Mouse (Mus musculus) neural tube, embryonic 12.5 days (tissue): ENCODE data around the gene Atp4a. TPM values are rescaled to one million over a fixed set of nuclear protein-coding genes. Genes with fewer than 3 reads are reported as not detected.
"Not testable (repeated sequence)": the region's sequence is repeated elsewhere in the genome, so short reads cannot be mapped to it uniquely, and the experiment has no call there.

Source experiments
- ATAC-seq: fragments of 200-750 bp; cut with Nextera tagmentation; 2 replicates; pipeline ENCODE4 v1.8.0; 2017; ENCODE audit warnings: low read depth, mild to moderate bottlenecking, moderate TSS enrichment, moderate library complexity; ENCODE audit not compliant: low FRiP score
- H3K27ac ChIP-seq: fragments of 300-500 bp; sonication (generic); 2 replicates; pipeline ENCODE4 v1.5.1; 2016
- H3K27me3 ChIP-seq: fragments of 300-500 bp; sonication (generic); replicated peaks from 2 replicates; pipeline ENCODE4 v1.6.1; 2016; ENCODE audit warnings: mild to moderate bottlenecking
- H3K36me3 ChIP-seq: fragments of 300-500 bp; sonication (generic); 2 replicates; pipeline ENCODE4 v1.6.1; 2016; ENCODE audit warnings: mild to moderate bottlenecking
- H3K4me1 ChIP-seq: fragments of 300-500 bp; sonication (generic); 2 replicates; pipeline ENCODE4 v1.6.1; 2016
- H3K4me2 ChIP-seq: fragments of 300-500 bp; sonication (generic); replicated peaks from 2 replicates; pipeline ENCODE4 v1.6.1; 2016; ENCODE audit warnings: mild to moderate bottlenecking
- H3K4me3 ChIP-seq: fragments of 300-500 bp; sonication (generic); 2 replicates; pipeline ENCODE4 v1.5.1; 2016
- H3K9ac ChIP-seq: fragments of 300-500 bp; sonication (generic); 2 replicates; pipeline ENCODE4 v1.6.1; 2016; ENCODE audit warnings: mild to moderate bottlenecking
- H3K9me3 ChIP-seq: fragments of 300-500 bp; sonication (generic); 2 replicates; pipeline ENCODE4 v1.6.1; 2016; ENCODE audit warnings: mild to moderate bottlenecking
- WGBS: fragments of 180-500 bp; shearing (Covaris S2); methylation state at CpG from one replicate; pipeline ENCODE4 v1.1.7; 2016; 5-methylcytosine and 5-hydroxymethylcytosine counted together
- polyA plus RNA-seq: library from polyadenylated mRNA; unstranded; fragments of >200 nt; fragmentation: Nextera tagmentation; extraction: Ambion mirVana; gene quantifications from 2 replicates; pipeline ENCODE4 v1.2.1, GENCODE M21; 2016

Gene Atp4a
- polyA plus RNA-seq, 1 experiment from 2014 or later, result 2.0 TPM

DNA sequence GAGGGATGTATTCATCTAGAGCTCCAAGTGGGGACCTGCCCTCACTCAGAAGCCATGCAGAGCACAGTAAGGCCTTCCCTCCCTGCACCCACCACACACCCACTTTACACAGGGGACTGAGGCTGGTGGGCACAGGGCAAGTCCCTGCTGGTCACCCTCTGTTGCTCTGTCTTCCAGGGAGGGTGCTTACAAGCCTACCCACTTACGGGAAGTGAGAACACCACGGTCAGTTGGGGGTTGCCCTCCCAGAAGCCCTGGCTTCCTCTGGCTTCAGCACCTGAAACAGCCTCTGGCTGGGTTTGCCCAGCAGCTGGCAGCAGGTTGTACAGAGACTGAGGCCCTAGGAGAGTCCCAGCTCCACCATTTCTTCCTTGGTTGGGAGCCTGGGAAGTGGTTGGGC lies 30.6 kb downstream of the Atp4a start:
- H3K4me2 ChIP-seq, H3K9me3 ChIP-seq, H3K27me3 ChIP-seq, H3K27ac ChIP-seq, H3K4me1 ChIP-seq, H3K9ac ChIP-seq, H3K4me3 ChIP-seq, ATAC-seq: not testable (repeated sequence)
- WGBS, result 92% methylated on average over 2 of the region's 2 CpGs
- peaks cover 25% of the 10 kb centered on the region for H3K36me3 ChIP-seq

DNA sequence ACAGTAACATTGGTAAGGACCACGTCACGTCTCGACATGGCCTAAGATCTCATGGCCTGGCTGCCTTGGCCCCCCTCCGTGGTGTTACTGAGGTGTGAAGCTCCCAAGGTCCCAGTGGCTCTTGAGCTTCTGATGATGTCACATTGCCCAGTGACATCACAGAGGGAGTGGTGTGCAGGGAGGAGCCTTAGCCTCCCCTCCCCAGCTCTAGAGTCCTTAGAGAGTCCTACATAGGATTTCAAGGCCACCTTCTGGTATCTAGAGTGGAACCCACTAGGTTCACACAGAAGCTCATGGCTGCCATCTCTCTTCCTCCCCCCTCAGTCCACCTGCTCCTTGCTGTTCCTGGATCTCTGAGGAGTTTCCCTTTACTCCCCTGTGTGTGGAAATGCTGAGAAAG lies 31.6 kb downstream of the Atp4a start, which contains the start of gene Gapdhs:
Gene Gapdhs, minus strand, starts transcription at position 65 of the 400 bp plus-strand sequence.
- ATAC-seq, H3K9me3 ChIP-seq, H3K4me3 ChIP-seq, H3K4me2 ChIP-seq, H3K27me3 ChIP-seq, H3K27ac ChIP-seq, H3K9ac ChIP-seq, H3K4me1 ChIP-seq: not testable (repeated sequence)
- peaks cover 18% of the 10 kb centered on the region for H3K36me3 ChIP-seq
- WGBS, result 90% methylated on average over 4 of the region's 4 CpGs

DNA sequence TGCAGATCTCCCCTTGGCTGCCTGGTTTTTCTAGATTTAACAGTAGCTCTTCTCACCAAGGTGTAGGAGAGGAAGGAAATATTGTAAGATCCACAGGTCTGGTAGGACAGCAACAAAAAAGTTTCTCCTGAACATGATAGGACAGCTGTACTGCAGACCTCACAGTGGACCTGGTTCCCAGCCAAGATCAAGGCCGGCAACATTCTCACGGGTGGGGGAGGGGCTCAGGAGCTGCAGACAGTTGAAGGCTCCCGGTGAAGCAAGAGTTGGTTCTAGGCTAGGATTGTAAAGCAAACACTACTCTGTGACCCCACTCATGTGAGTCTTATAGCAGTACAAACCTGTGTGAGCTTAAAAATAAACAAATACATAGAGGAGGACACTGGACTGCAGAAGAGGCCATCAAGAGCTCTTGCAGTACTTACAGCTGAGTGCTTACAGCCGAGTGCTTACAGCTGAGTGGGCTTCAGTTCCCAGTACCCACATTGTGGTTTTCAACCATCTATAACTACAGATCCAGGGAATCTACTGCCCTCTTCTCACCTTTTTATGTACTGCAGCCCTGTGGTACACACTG lies 32.1 kb downstream of the Atp4a start:
- Histone ChIP-seq H3K36me3 (peaks cover 18% of the 10 kb centered on the region), H3K27ac (no peak overlapping the region), H3K4me1 (no peaks in the 10 kb centered on the region), H3K9ac (no peak overlapping the region), H3K9me3 (no peaks in the 10 kb centered on the region), H3K4me3 (no peak overlapping the region), H3K4me2 (no peak overlapping the region), H3K27me3 (no peaks in the 10 kb centered on the region)
- no peak for ATAC-seq
- WGBS, result 54% methylated on average over 4 of the region's 4 CpGs

DNA sequence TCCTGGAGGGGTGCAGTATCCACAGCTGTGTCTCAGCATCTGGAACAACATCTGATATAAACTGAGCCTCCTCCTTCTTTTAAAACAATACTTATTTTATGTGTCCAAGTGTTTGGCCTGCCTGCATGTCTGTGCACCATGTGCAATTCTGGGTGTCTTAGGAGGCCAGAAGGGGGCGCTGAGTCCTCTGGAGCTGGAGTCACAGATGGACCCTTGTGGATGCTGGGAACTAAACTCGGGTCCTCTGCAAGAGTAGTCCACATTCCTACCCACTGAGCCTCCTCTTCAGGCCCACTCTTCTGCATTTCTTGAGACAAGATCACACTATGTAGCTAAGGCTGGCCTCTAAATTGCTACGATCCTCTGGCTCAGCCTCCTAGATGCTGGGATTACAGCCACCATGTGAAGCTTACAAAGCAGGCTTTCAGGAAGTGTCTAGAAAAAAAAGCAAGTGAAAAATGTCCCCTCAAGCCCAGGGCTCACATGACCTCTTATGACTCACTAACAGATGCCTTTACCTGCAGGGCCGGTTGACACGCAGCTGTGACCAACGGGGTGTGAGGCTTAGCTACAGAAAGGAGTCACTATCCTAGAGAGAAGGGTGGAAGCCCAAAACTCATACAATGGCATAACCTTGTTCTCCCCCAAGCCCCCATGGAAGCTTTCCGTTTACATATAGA lies 35.7 kb downstream of the Atp4a start:
- no peak for ATAC-seq

DNA sequence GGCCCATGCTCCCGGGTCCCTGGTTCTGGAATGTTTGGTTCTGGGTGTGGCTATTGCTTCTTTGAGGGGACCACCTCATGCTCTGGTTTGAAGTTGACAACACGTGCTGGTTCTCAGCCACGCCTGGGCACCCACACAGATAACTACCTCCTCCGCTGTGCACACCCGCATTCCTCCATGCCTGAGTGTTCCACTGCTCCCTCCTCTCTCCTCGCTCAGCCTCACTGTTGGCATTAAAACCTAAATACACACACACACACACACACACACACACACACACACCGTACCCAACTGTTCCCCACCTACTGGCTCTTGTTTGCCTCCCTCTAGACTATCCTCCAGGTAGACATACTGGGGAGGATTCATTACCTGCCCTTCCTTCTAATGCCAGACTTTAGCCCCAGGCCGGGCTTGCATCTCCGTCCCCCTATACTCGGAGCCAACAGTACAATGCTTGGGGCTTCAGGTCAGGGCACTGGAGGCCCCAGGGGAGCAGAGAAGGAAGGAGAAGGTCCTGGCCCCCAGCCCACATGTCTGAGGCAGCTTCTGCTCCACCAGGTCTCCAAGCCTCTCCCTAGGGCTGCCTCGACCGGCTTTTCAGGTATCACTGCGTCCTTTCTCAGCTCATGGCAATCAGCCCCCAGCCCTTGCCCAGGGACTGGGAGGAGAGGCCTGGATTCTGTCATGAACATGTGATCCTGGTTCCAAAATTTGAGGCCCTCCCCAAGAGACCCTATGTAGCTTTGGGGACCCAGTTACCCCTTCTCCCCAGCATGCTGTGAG lies 38.0 kb downstream of the Atp4a start:
- no peak overlapping the region for H3K4me3 ChIP-seq
- ATAC-seq, result no peak
- no peaks in the 10 kb centered on the region for H3K27me3 ChIP-seq
- H3K4me2 ChIP-seq, result no peak overlapping the region
- H3K4me1 ChIP-seq, result no peaks in the 10 kb centered on the region
- H3K9ac ChIP-seq, result no peak overlapping the region
- H3K27ac ChIP-seq, result no peak overlapping the region
- peaks cover 14% of the 10 kb centered on the region for H3K36me3 ChIP-seq
- WGBS, result 88% methylated on average over 13 of the region's 13 CpGs
- 0 out of 2 replicates have a peak, but pooled peaks cover 6% of the 10 kb centered on the region for H3K9me3 ChIP-seq

More for the DNA sequence above, 35.7 kb downstream of the Atp4a start:
- H3K27me3 ChIP-seq, result no peaks in the 10 kb centered on the region
- H3K9ac ChIP-seq, result no peak overlapping the region
- no peak overlapping the region for H3K27ac ChIP-seq
- H3K9me3 ChIP-seq, result no peaks in the 10 kb centered on the region
- no peaks in the 10 kb centered on the region for H3K4me1 ChIP-seq
- H3K36me3 ChIP-seq, result 0 out of 2 replicates have a peak, but pooled peaks cover 4% of the 10 kb centered on the region
- H3K4me2 ChIP-seq, result no peak overlapping the region
- H3K4me3 ChIP-seq, result no peak overlapping the region
- whole genome bisulfite sequencing, result 87% methylated on average over 7 of the region's 7 CpGs

DNA sequence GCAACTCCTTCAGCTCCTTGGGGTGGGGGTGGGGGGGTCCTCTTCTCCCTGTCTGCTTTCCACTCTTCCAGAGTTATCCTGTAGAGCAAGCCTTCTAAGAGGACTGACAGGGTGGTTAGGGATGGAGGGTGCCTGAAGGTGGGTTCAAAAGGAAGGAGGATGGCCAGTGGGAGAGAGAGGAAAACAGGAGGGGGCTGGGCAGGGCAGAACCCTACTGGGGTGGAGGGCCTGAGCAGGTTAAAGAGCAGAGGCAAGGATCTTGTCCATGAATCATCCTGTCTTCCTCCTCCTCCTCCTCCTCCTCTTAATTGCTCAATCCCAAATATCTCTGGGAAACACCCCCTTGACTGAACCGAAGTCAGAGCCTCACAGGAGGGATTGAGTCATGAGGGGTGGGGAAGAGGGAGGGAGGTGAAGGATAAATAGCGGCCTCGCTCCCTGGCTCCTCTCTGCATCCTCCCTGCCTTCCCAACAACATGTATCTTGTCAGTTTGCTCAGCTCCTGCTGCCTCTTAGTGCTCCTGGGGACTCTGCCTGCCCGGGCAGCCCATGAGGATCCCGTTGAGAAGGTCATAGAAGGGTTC lies 39.2 kb downstream of the Atp4a start, which contains the start of gene Sbsn:
Gene Sbsn, plus strand, starts transcription at position 386 of the 584 bp plus-strand sequence.
- Histone ChIP-seq H3K9ac (no peak within 1 kb of the TSS), H3K36me3 (peaks cover 25% of the 10 kb centered on the region), H3K27me3 (no peaks in the 10 kb centered on the region), H3K4me2 (no peak within 1 kb of the TSS), H3K4me1 (no peaks in the 10 kb centered on the region), H3K27ac (no peak within 1 kb of the TSS), H3K4me3 (no peak within 1 kb of the TSS), H3K9me3 (0 out of 2 replicates have a peak, but pooled peaks cover 7% of the 10 kb centered on the region)
- WGBS, result 57% methylated on average over 5 of the region's 5 CpGs
- ATAC-seq, result no peak

DNA sequence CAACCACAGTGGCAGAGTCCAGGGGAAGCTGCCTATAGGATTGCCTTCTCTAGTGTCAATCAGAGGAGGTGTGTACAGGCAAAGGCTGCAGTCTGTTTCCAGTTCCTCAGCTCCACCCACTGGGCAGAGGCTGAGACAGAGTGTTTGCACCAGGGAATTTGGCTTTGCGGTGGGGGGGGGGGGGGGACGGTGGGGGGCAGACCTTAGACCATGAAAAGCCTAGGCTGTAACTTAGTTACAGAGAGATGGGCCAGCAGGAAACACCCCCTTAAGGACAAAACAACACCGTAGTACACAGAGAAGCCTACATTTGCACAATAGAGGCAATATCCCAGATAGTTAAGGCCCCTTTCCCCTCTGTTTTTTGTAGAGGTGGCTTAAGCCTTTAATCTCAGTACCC lies 45.0 kb downstream of the Atp4a start:
- Histone ChIP-seq H3K4me1 (no peaks in the 10 kb centered on the region), H3K27ac (no peak overlapping the region), H3K9ac (no peak overlapping the region), H3K4me3 (no peak overlapping the region), H3K4me2 (no peak overlapping the region), H3K9me3 (0 out of 2 replicates have a peak, but pooled peaks cover 7% of the 10 kb centered on the region), H3K27me3 (no peaks in the 10 kb centered on the region), H3K36me3 (peaks cover 27% of the 10 kb centered on the region)
- 67% methylated on average over 3 of the region's 3 CpGs for WGBS
- no peak for ATAC-seq

DNA sequence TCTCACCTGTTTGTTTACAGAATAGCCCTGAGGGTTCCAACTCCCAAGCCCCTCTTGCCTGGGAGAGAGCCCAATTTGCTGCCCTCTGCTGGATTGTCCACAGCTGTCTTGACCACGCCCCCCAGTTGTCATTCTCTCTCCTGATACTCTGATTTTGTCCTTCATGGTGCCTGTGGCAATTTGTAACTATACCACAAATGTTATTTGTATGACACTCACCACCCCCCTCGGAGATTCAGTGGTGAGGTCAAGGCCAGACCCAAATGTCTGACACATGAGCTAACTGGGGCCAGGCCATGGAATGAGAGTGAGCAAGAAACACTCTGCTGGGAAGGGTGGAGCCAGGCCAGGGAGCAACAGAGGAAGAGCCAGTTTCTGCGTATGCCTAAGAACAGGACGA lies 46.8 kb downstream of the Atp4a start:
- WGBS, result 41% methylated on average over 4 of the region's 4 CpGs
- Histone ChIP-seq H3K9me3 (0 out of 2 replicates have a peak, but pooled peaks cover 7% of the 10 kb centered on the region), H3K4me1 (no peaks in the 10 kb centered on the region), H3K27me3 (no peaks in the 10 kb centered on the region), H3K27ac (no peak overlapping the region), H3K9ac (no peak overlapping the region), H3K4me3 (no peak overlapping the region), H3K36me3 (peaks cover 25% of the 10 kb centered on the region), H3K4me2 (no peak overlapping the region)
- no peak for ATAC-seq

DNA sequence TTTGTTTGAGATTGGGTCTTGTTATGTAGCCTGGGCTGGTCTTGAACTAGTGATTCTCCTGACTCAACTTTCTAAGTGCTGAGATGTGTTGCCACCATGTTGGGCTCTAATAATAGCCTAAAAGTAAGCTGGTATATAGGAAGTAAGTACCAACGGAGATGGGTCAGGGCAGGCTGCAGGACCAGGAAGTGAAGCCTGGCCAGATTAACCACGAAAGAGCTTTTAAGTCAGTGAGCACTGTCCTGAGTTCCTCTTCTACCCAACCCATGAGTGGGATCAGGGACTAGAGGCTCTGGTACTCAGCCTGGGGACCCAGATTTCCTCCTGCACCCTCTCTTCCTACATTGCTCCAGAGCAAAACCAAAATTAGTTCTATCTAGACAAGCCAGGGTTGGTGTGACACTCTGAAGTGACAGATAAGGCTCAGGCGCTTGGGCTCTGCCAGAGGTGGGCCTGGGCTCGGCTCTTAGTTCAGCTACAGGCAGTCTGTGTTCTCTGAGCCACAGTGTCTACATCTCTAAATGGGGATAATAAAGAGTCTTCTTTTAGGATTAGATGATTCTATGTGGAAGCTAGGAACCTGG lies 49.9 kb downstream of the Atp4a start:
- Histone ChIP-seq H3K27me3 (no peaks in the 10 kb centered on the region), H3K9me3 (no peaks in the 10 kb centered on the region), H3K4me1 (no peaks in the 10 kb centered on the region), H3K9ac (no peak overlapping the region), H3K4me3 (no peak overlapping the region), H3K36me3 (no peaks in the 10 kb centered on the region), H3K27ac (no peak overlapping the region), H3K4me2 (no peak overlapping the region)
- ATAC-seq, result no peak
- WGBS, result 81% methylated on average over 4 of the region's 4 CpGs

DNA sequence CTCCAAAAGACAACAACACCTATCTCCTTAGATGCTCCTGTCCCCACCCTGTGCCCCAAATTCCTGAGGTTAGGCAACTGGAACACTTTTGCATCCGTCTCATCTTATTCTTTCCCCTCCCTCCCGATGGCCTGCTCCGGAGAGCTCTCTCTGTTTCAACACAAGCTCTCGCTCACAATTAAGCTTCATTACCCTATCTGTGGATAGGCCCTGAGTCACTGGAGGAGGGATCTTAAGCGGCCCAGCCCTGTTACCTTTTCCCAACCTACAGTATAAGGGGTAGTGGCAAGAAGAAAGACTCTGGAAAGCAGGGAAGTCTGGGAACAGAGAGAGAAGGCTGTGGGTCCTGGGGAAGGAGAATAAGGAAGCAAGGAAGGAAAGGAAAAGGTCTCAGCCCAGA lies 51.4 kb downstream of the Atp4a start, which contains the start of gene Dmkn:
Gene Dmkn, plus strand, starts transcription at position 301 of the 400 bp plus-strand sequence.
- Histone ChIP-seq H3K36me3 (no peaks in the 10 kb centered on the region), H3K4me2 (no peak within 1 kb of the TSS), H3K9ac (no peak within 1 kb of the TSS), H3K4me3 (no peak within 1 kb of the TSS), H3K9me3 (no peaks in the 10 kb centered on the region), H3K27me3 (no peaks in the 10 kb centered on the region), H3K4me1 (no peaks in the 10 kb centered on the region), H3K27ac (no peak within 1 kb of the TSS)
- ATAC-seq, result no peak
- WGBS, result 44% methylated on average over 5 of the region's 5 CpGs

DNA sequence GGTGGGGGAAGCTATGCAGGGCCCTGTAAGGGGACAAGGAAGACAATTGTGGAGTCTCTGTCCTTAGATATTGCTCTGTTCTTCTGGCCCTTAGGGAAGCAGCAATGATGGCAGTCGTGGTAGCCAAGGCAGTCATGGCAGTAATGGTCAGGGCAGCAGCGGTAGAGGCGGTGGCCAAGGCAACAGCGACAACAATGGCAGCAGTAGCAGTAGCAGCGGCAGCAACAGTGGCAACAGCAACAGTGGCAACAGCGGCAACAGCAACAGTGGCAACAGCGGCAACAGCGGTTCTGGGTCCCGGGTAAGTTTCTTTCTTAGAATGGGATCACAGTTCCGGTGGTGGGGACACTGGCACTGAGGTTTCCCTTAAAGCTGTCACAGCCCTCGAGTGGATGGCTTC lies 53.2 kb downstream of the Atp4a start:
- Histone ChIP-seq H3K27ac (no peak overlapping the region), H3K27me3 (no peaks in the 10 kb centered on the region), H3K4me2 (peak overlapping the region; percentile 30), H3K4me3 (no peak overlapping the region), H3K36me3 (no peaks in the 10 kb centered on the region), H3K4me1 (no peaks in the 10 kb centered on the region), H3K9ac (no peak overlapping the region), H3K9me3 (no peaks in the 10 kb centered on the region)
- WGBS, result 46% methylated on average over 11 of the region's 11 CpGs
- no peak for ATAC-seq

DNA sequence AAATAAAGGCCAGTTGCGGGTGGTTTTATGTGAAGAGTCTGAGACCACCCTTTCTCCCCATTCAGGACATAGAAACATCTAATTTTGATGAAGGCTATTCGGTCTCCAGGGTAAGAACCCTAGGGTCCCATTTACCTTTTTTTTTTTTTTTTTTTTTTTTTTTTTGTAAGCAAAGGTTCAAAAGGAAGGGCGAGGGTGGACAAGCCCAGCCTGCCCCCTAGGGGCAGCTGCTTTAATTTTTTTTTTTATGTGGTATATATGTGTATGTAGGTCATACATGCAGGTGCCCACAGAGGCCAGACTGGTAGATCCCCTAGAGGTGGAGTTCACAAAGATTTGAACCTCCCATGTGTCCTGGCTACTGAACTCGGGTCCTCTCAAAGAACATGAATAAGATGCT lies 54.4 kb downstream of the Atp4a start:
- no peaks in the 10 kb centered on the region; the same call in 1 of the 2 replicates for H3K27me3 ChIP-seq
- ATAC-seq, result no peak

More for the DNA sequence above, 54.4 kb downstream of the Atp4a start:
- Histone ChIP-seq H3K4me1 (no peaks in the 10 kb centered on the region), H3K36me3 (no peaks in the 10 kb centered on the region), H3K9me3 (no peaks in the 10 kb centered on the region), H3K9ac (no peak overlapping the region), H3K27ac (no peak overlapping the region), H3K4me2 (no peak overlapping the region), H3K4me3 (no peak overlapping the region)
- WGBS, result 88% methylated on average over 4 of the region's 4 CpGs
